Mouse (Mus musculus) stomach, embryonic 16.5 days (tissue): ENCODE data around the gene Peg12. TPM values are rescaled to one million over a fixed set of nuclear protein-coding genes. Genes with fewer than 3 reads are reported as not detected.

Source experiments
- ATAC-seq: fragments of 200-750 bp; cut with Nextera tagmentation; 2 replicates; pipeline ENCODE4 v1.8.0; 2017; ENCODE audit warnings: moderate number of reproducible peaks, moderate TSS enrichment; ENCODE audit not compliant: insufficient read depth, low FRiP score
- H3K27ac ChIP-seq: fragments of 300-500 bp; sonication (generic); 2 replicates; pipeline ENCODE4 v1.5.1; 2014; ENCODE audit warnings: low read length
- H3K27me3 ChIP-seq: fragments of 300-500 bp; sonication (generic); 2 replicates; pipeline ENCODE4 v1.6.1; 2014; ENCODE audit warnings: low read length, control low read depth, mixed read lengths; ENCODE audit not compliant: control insufficient read depth, insufficient read depth
- H3K36me3 ChIP-seq: fragments of 300-500 bp; sonication (generic); 2 replicates; pipeline ENCODE4 v1.6.1; 2014; ENCODE audit warnings: low read length; ENCODE audit not compliant: control insufficient read depth, insufficient read depth
- H3K4me1 ChIP-seq: fragments of 300-500 bp; sonication (generic); 2 replicates; pipeline ENCODE4 v1.6.1; 2014; ENCODE audit warnings: low read length, control low read depth, mixed read lengths; ENCODE audit not compliant: control insufficient read depth, insufficient read depth
- H3K4me2 ChIP-seq: fragments of 300-500 bp; sonication (generic); 2 replicates; pipeline ENCODE4 v1.6.1; 2014; ENCODE audit warnings: low read depth, low read length, mixed read lengths
- H3K4me3 ChIP-seq: fragments of 300-500 bp; sonication (generic); replicated peaks from 2 replicates; pipeline ENCODE4 v1.5.1; 2014; ENCODE audit warnings: mild to moderate bottlenecking, low read length
- H3K9ac ChIP-seq: fragments of 300-500 bp; sonication (generic); 2 replicates; pipeline ENCODE4 v1.6.1; 2014; ENCODE audit warnings: low read length
- H3K9me3 ChIP-seq: fragments of 300-500 bp; sonication (generic); replicated peaks from 2 replicates; pipeline ENCODE4 v1.6.1; 2016; ENCODE audit warnings: low read length, control low read depth; ENCODE audit not compliant: control insufficient read depth
- WGBS: fragments of 180-500 bp; shearing (Covaris S2); extraction: QIAGEN DNeasy Blood & Tissue Kit; methylation state at CpG from one replicate; pipeline ENCODE4 v1.1.7; 2014; 5-methylcytosine and 5-hydroxymethylcytosine counted together
- polyA plus RNA-seq: library from polyadenylated mRNA; unstranded; fragments of >200 nt; fragmentation: Nextera tagmentation; extraction: Ambion mirVana; gene quantifications from 2 replicates; pipeline ENCODE4 v1.2.1, GENCODE M21; 2015

Peg12 gene
- polyA plus RNA-seq = 19.2 and 19.5 TPM in 2 replicates

- peak within 1 kb of the TSS; percentile 57 for H3K4me2 ChIP-seq
- no peaks in the 10 kb centered on the region for H3K9me3 ChIP-seq
- 19% methylated on average over 78 of the region's 82 CpGs for WGBS
- peak within 1 kb of the TSS; percentile 83 for H3K9ac ChIP-seq
- H3K4me1 ChIP-seq = 0 out of 2 replicates have a peak, but pooled peaks cover 2% of the 10 kb centered on the region
- ATAC-seq = peak; percentile 88
- no peaks in the 10 kb centered on the region for H3K36me3 ChIP-seq
- H3K27me3 ChIP-seq = no peaks in the 10 kb centered on the region
- peak within 1 kb of the TSS; percentile 56 for H3K4me3 ChIP-seq
- peak within 1 kb of the TSS; percentile 87 for H3K27ac ChIP-seq
Observed at GRCm38 (mm10) chr7:62463878-62464755, at the start of gene Peg12. Gene Peg12, minus strand, starts transcription at chr7:62464510.

- Histone ChIP-seq H3K4me2 (no peak overlapping the region), H3K4me1 (no peaks in the 10 kb centered on the region), H3K27me3 (no peaks in the 10 kb centered on the region), H3K9ac (no peak overlapping the region), H3K36me3 (no peaks in the 10 kb centered on the region), H3K9me3 (no peaks in the 10 kb centered on the region), H3K27ac (no peak overlapping the region), H3K4me3 (no peak overlapping the region)
- no peak for ATAC-seq
- WGBS = 26% methylated on average over 2 of the region's 2 CpGs
Observed at GRCm38 (mm10) chr7:62486139-62486538, 21.8 kb upstream of the Peg12 start.

GRCm38 (mm10) chr7:62463007-62463877 is 1.1 kb downstream of the Peg12 start:
- Histone ChIP-seq H3K27me3 (no peaks in the 10 kb centered on the region), H3K4me2 (peak overlapping the region; percentile 57), H3K4me3 (peak overlapping the region; percentile 56), H3K27ac (peak overlapping the region; percentile 87), H3K9ac (peak overlapping the region; percentile 83), H3K4me1 (0 out of 2 replicates have a peak, but pooled peaks cover 2% of the 10 kb centered on the region), H3K36me3 (no peaks in the 10 kb centered on the region), H3K9me3 (no peaks in the 10 kb centered on the region)
- no peak; the same call in 1 of the 2 replicates for ATAC-seq
- WGBS = 21% methylated on average over 55 of the region's 55 CpGs

GRCm38 (mm10) chr7:62462229-62463006 is 1.9 kb downstream of the Peg12 start:
- Histone ChIP-seq H3K36me3 (no peaks in the 10 kb centered on the region), H3K27ac (0 out of 2 replicates have a peak overlapping the region, but pooled peaks have one; percentile 17), H3K4me1 (0 out of 2 replicates have a peak, but pooled peaks cover 2% of the 10 kb centered on the region), H3K27me3 (no peaks in the 10 kb centered on the region), H3K9me3 (no peaks in the 10 kb centered on the region), H3K4me2 (peak overlapping the region; percentile 57), H3K4me3 (peak overlapping the region; percentile 56), H3K9ac (peak overlapping the region; percentile 58)
- ATAC-seq = peak; percentile 65; the same call in 1 of the 2 replicates
- WGBS = 29% methylated on average over 13 of the region's 13 CpGs

GRCm38 (mm10) chr7:62452353-62452752 is 12.0 kb downstream of the Peg12 start:
- H3K27me3 ChIP-seq = no peaks in the 10 kb centered on the region
- H3K27ac ChIP-seq = no peak overlapping the region
- H3K4me1 ChIP-seq = no peaks in the 10 kb centered on the region
- no peak overlapping the region for H3K4me2 ChIP-seq
- H3K9me3 ChIP-seq = no peaks in the 10 kb centered on the region
- WGBS = 30% methylated on average over 2 of the region's 2 CpGs
- H3K4me3 ChIP-seq = no peak overlapping the region
- no peak for ATAC-seq
- H3K9ac ChIP-seq = no peak overlapping the region
- H3K36me3 ChIP-seq = no peaks in the 10 kb centered on the region

GRCm38 (mm10) chr7:62445431-62446165 is 18.7 kb downstream of the Peg12 start:
- Histone ChIP-seq H3K27me3 (no peaks in the 10 kb centered on the region), H3K9me3 (no peaks in the 10 kb centered on the region), H3K27ac (no peak overlapping the region), H3K4me1 (no peaks in the 10 kb centered on the region), H3K9ac (no peak overlapping the region), H3K4me2 (no peak overlapping the region), H3K4me3 (no peak overlapping the region), H3K36me3 (no peaks in the 10 kb centered on the region)
- no peak for ATAC-seq

GRCm38 (mm10) chr7:62436394-62436793 is 27.9 kb downstream of the Peg12 start:
- Histone ChIP-seq H3K27ac (no peak overlapping the region), H3K4me2 (no peak overlapping the region), H3K4me3 (no peak overlapping the region), H3K36me3 (no peaks in the 10 kb centered on the region), H3K27me3 (no peaks in the 10 kb centered on the region), H3K9ac (no peak overlapping the region), H3K4me1 (no peaks in the 10 kb centered on the region), H3K9me3 (no peaks in the 10 kb centered on the region)
- ATAC-seq = no peak
- WGBS = 47% methylated on average over 2 of the region's 2 CpGs

GRCm38 (mm10) chr7:62433243-62433642 is 31.1 kb downstream of the Peg12 start:
- Histone ChIP-seq H3K9me3 (no peaks in the 10 kb centered on the region), H3K36me3 (no peaks in the 10 kb centered on the region), H3K27me3 (no peaks in the 10 kb centered on the region), H3K9ac (no peak overlapping the region), H3K27ac (no peak overlapping the region), H3K4me3 (no peak overlapping the region), H3K4me1 (no peaks in the 10 kb centered on the region), H3K4me2 (no peak overlapping the region)
- 27% methylated on average over 3 of the region's 3 CpGs for WGBS
- ATAC-seq = no peak
